Mouse (Mus musculus) kidney, adult 2 months (tissue): ENCODE data around the gene Hoxd1.

Experiments
- CTCF ChIP-seq: fragments of 200-500 bp; conservative IDR thresholded peaks from 2 replicates; pipeline ENCODE4 v1.5.1; 2011; ENCODE audit warnings: low read depth, mild to moderate bottlenecking, control low read depth, low read length, moderate library complexity, mixed read lengths; ENCODE audit not compliant: insufficient read depth, insufficient read length
- POLR2A ChIP-seq: fragments of 200-500 bp; IDR thresholded peaks from one replicate; pipeline ENCODE4 v1.6.1; 2011; ENCODE audit warnings: low read depth, low read length, control low read depth

GRCm38 (mm10) chr2:74722949-74723348 is 39.8 kb upstream of the Hoxd1 start:
- no peak for TF ChIP-seq POLR2A
- TF ChIP-seq CTCF: no peak
